Mouse (Mus musculus): ENCODE results near the gene Metap1d.

DNA sequence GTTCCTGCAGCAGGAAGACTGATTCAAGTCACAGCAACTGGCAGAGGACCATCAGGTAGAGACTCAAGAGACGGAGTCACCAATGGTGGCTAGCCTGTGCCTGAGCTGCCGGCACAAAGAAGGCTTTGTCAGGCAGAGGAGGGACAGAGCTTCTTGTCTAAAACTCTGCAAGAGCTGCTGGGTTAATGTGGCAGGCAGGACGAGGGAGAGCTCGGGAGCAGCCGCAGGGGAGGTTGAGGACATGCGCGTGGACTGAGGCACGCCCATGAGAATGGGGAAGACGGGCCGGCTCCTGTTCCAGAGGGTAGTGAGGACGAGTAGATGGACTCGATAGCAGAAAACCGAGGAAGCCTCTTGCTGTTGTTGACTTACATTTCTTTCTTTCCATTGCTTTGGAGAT is 5.5 kb downstream of the Metap1d start:
- no peak for TF ChIP-seq GATA1 (IDR thresholded peaks at IDR 0.05; ENCODE audit: borderline replicate concordance, low read length)
- no peak for TF ChIP-seq FLI1 (IDR thresholded peaks at IDR 0.05; ENCODE audit: low read length)
